Mouse (Mus musculus) limb, embryonic 12.5 days (tissue): ENCODE measurements around the gene Ube3b. TPM values are rescaled to one million over a fixed set of nuclear protein-coding genes. Genes with fewer than 3 reads are reported as not detected.

Experiments
- ATAC-seq: fragments of 200-750 bp; cut with Nextera tagmentation; 2 replicates; pipeline ENCODE4 v1.8.0; 2017; ENCODE audit warnings: low read depth, moderate TSS enrichment; ENCODE audit not compliant: insufficient number of reproducible peaks, insufficient read depth, low FRiP score, low TSS enrichment
- H3K27ac ChIP-seq: fragments of 300-500 bp; sonication (generic); 2 replicates; pipeline ENCODE4 v1.5.1; 2016; ENCODE audit warnings: mild to moderate bottlenecking, moderate library complexity
- H3K27me3 ChIP-seq: fragments of 300-500 bp; sonication (generic); 2 replicates; pipeline ENCODE4 v1.6.1; 2016; ENCODE audit warnings: mild to moderate bottlenecking, moderate library complexity
- H3K36me3 ChIP-seq: fragments of 300-500 bp; sonication (generic); 2 replicates; pipeline ENCODE4 v1.6.1; 2016; ENCODE audit warnings: mild to moderate bottlenecking, moderate library complexity
- H3K4me1 ChIP-seq: fragments of 300-500 bp; sonication (generic); replicated peaks from 2 replicates; pipeline ENCODE4 v1.6.1; 2016
- H3K4me2 ChIP-seq: fragments of 300-500 bp; sonication (generic); 2 replicates; pipeline ENCODE4 v1.6.1; 2016; ENCODE audit warnings: mild to moderate bottlenecking, moderate library complexity
- H3K4me3 ChIP-seq: fragments of 300-500 bp; sonication (generic); replicated peaks from 2 replicates; pipeline ENCODE4 v1.5.1; 2016; ENCODE audit warnings: mild to moderate bottlenecking
- H3K9ac ChIP-seq: fragments of 300-500 bp; sonication (generic); replicated peaks from 2 replicates; pipeline ENCODE4 v1.6.1; 2016; ENCODE audit warnings: mild to moderate bottlenecking, moderate library complexity
- H3K9me3 ChIP-seq: fragments of 300-500 bp; sonication (generic); 2 replicates; pipeline ENCODE4 v1.6.1; 2016; ENCODE audit warnings: mild to moderate bottlenecking, moderate library complexity
- WGBS: fragments of 180-500 bp; shearing (Covaris S2); methylation state at CpG from one replicate; pipeline ENCODE4 v1.1.7; 2016; 5-methylcytosine and 5-hydroxymethylcytosine counted together
- polyA plus RNA-seq: library from polyadenylated mRNA; unstranded; fragments of >200 nt; fragmentation: Nextera tagmentation; extraction: Ambion mirVana; gene quantifications from 2 replicates; pipeline ENCODE4 v1.2.1, GENCODE M21; 2016

Gene Ube3b
- polyA plus RNA-seq, 1 experiment from 2014 or later: 49.2 TPM

GRCm38 (mm10) chr5:114373581-114373980, 6.8 kb upstream of the Ube3b start:
- Histone ChIP-seq H3K4me2 (no peak overlapping the region), H3K9me3 (no peaks in the 10 kb centered on the region), H3K9ac (no peak overlapping the region), H3K27ac (no peak overlapping the region), H3K27me3 (no peaks in the 10 kb centered on the region), H3K4me1 (peaks cover 67% of the 10 kb centered on the region), H3K36me3 (peaks cover 72% of the 10 kb centered on the region), H3K4me3 (no peak overlapping the region)
- WGBS: 91% methylated on average over 9 of the region's 9 CpGs
- no peak for ATAC-seq

- Histone ChIP-seq H3K36me3 (peaks cover 61% of the 10 kb centered on the region), H3K9ac (no peak overlapping the region)
- WGBS: 92% methylated on average over 23 of the region's 23 CpGs
Measured at GRCm38 (mm10) chr5:114374409-114375213, 5.8 kb upstream of the Ube3b start.

GRCm38 (mm10) chr5:114378177-114378920, 2.1 kb upstream of the Ube3b start:
- Histone ChIP-seq H3K9me3 (no peaks in the 10 kb centered on the region), H3K4me2 (peak overlapping the region; percentile 74), H3K27me3 (no peaks in the 10 kb centered on the region), H3K27ac (peak overlapping the region; percentile 66), H3K36me3 (peaks cover 36% of the 10 kb centered on the region), H3K4me3 (peak overlapping the region; percentile 82), H3K4me1 (peaks cover 43% of the 10 kb centered on the region), H3K9ac (peak overlapping the region; percentile 92)
- no peak for ATAC-seq
- WGBS: 67% methylated on average over 10 of the region's 10 CpGs

More at GRCm38 (mm10) chr5:114374409-114375213, 5.8 kb upstream of the Ube3b start:
- peaks cover 68% of the 10 kb centered on the region for H3K4me1 ChIP-seq
- no peaks in the 10 kb centered on the region for H3K9me3 ChIP-seq
- ATAC-seq: no peak
- H3K27me3 ChIP-seq: no peaks in the 10 kb centered on the region
- no peak overlapping the region for H3K4me2 ChIP-seq
- H3K4me3 ChIP-seq: no peak overlapping the region
- H3K27ac ChIP-seq: no peak overlapping the region

GRCm38 (mm10) chr5:114378936-114379335, 1.5 kb upstream of the Ube3b start:
- Histone ChIP-seq H3K4me1 (peaks cover 41% of the 10 kb centered on the region), H3K4me2 (peak overlapping the region; percentile 74), H3K9me3 (no peaks in the 10 kb centered on the region), H3K27me3 (no peaks in the 10 kb centered on the region), H3K9ac (peak overlapping the region; percentile 92), H3K27ac (peak overlapping the region; percentile 66), H3K4me3 (peak overlapping the region; percentile 82), H3K36me3 (peaks cover 31% of the 10 kb centered on the region)
- no peak for ATAC-seq
- WGBS: 54% methylated on average over 6 of the region's 6 CpGs

GRCm38 (mm10) chr5:114379763-114380162, 644 bp upstream of the Ube3b start:
- no peaks in the 10 kb centered on the region for H3K27me3 ChIP-seq
- peak overlapping the region; percentile 85 for H3K27ac ChIP-seq
- H3K36me3 ChIP-seq: peaks cover 31% of the 10 kb centered on the region
- ATAC-seq: peak; percentile 17; the same call in 1 of the 2 replicates
- peak overlapping the region; percentile 74 for H3K4me2 ChIP-seq
- 2% methylated on average over 20 of the region's 20 CpGs for WGBS
- H3K4me1 ChIP-seq: peaks cover 41% of the 10 kb centered on the region
- H3K9me3 ChIP-seq: no peaks in the 10 kb centered on the region
- peak overlapping the region; percentile 92 for H3K9ac ChIP-seq
- peak overlapping the region; percentile 82 for H3K4me3 ChIP-seq

GRCm38 (mm10) chr5:114381013-114381351, 575 bp downstream of the Ube3b start:
- Histone ChIP-seq H3K9ac (peak overlapping the region; percentile 92), H3K4me3 (peak overlapping the region; percentile 82), H3K36me3 (peaks cover 30% of the 10 kb centered on the region), H3K4me2 (peak overlapping the region; percentile 74), H3K27ac (peak overlapping the region; percentile 85), H3K9me3 (no peaks in the 10 kb centered on the region), H3K4me1 (peaks cover 41% of the 10 kb centered on the region), H3K27me3 (no peaks in the 10 kb centered on the region)
- peak; percentile 9; the same call in 1 of the 2 replicates for ATAC-seq
- WGBS: under 1% methylated on average over 18 of the region's 18 CpGs

GRCm38 (mm10) chr5:114383184-114383904, 2.9 kb downstream of the Ube3b start:
- Histone ChIP-seq H3K36me3 (peaks cover 47% of the 10 kb centered on the region), H3K4me1 (peaks cover 25% of the 10 kb centered on the region), H3K4me2 (no peak overlapping the region), H3K27ac (no peak overlapping the region), H3K4me3 (no peak overlapping the region), H3K27me3 (no peaks in the 10 kb centered on the region), H3K9ac (no peak overlapping the region), H3K9me3 (no peaks in the 10 kb centered on the region)
- 75% methylated on average over 9 of the region's 9 CpGs for WGBS
- ATAC-seq: no peak

- Histone ChIP-seq H3K4me3 (no peak overlapping the region), H3K9ac (no peak overlapping the region), H3K27me3 (no peaks in the 10 kb centered on the region), H3K27ac (no peak overlapping the region), H3K4me1 (peaks cover 14% of the 10 kb centered on the region), H3K36me3 (peaks cover 58% of the 10 kb centered on the region), H3K9me3 (no peaks in the 10 kb centered on the region), H3K4me2 (no peak overlapping the region)
- WGBS: 92% methylated on average over 8 of the region's 8 CpGs
- no peak for ATAC-seq
Measured at GRCm38 (mm10) chr5:114384448-114384847, 4.0 kb downstream of the Ube3b start.

GRCm38 (mm10) chr5:114393169-114393568, 12.8 kb downstream of the Ube3b start:
- Histone ChIP-seq H3K4me3 (no peak overlapping the region), H3K9me3 (no peaks in the 10 kb centered on the region), H3K4me1 (no peaks in the 10 kb centered on the region), H3K4me2 (no peak overlapping the region), H3K27ac (no peak overlapping the region), H3K9ac (no peak overlapping the region), H3K36me3 (peaks cover 99% of the 10 kb centered on the region), H3K27me3 (no peaks in the 10 kb centered on the region)
- 83% methylated on average over 9 of the region's 9 CpGs for WGBS
- ATAC-seq: no peak

- H3K9ac ChIP-seq: no peak overlapping the region
- H3K27me3 ChIP-seq: no peaks in the 10 kb centered on the region
- no peaks in the 10 kb centered on the region for H3K9me3 ChIP-seq
- no peak for ATAC-seq
- H3K4me2 ChIP-seq: no peak overlapping the region
- H3K36me3 ChIP-seq: peaks cover 100% of the 10 kb centered on the region
- no peaks in the 10 kb centered on the region for H3K4me1 ChIP-seq
- 91% methylated on average over 14 of the region's 14 CpGs for WGBS
- no peak overlapping the region for H3K4me3 ChIP-seq
- H3K27ac ChIP-seq: no peak overlapping the region
Measured at GRCm38 (mm10) chr5:114406592-114406991, 26.2 kb downstream of the Ube3b start.

- 88% methylated on average over 10 of the region's 10 CpGs for WGBS
- H3K4me2 ChIP-seq: no peak overlapping the region
- ATAC-seq: no peak
- no peaks in the 10 kb centered on the region for H3K9me3 ChIP-seq
- no peaks in the 10 kb centered on the region for H3K4me1 ChIP-seq
- no peak overlapping the region for H3K9ac ChIP-seq
- no peak overlapping the region for H3K27ac ChIP-seq
- H3K36me3 ChIP-seq: peaks cover 100% of the 10 kb centered on the region
- H3K27me3 ChIP-seq: no peaks in the 10 kb centered on the region
- H3K4me3 ChIP-seq: no peak overlapping the region
Measured at GRCm38 (mm10) chr5:114407269-114407668, 26.9 kb downstream of the Ube3b start.
